Comparison of ENCODE assay signal across 15 mouse cellular contexts in genomic region chr11:62911362-62911761, GRCm38 (mm10). TPM values are rescaled to one million over a fixed set of nuclear protein-coding genes. Genes with fewer than 3 reads are reported as not detected.
A peak's percentile ranks its signal among the peaks of the same experiment; 100 is the strongest.
DNase-seq lines count a peak whose midpoint lies in the region; ATAC-seq and TF ChIP-seq lines count a peak whose summit lies in the region.
"Had no signal": no experiment of that assay in that cellular context is flagged by ENCODE, and none has a peak within 500 bp of the region (broad histone marks: within the 10 kb centered on the region; RNA-seq: fewer than 3 reads in every experiment).

No protein-coding gene starts in this region.

- no peak overlapping the region for H3K4me3 ChIP-seq in heart, embryonic 16.5 days (ENCODE audit: low read length)
- no peak overlapping the region for H3K4me3 ChIP-seq in midbrain, embryonic 10.5 days
- H3K4me3 ChIP-seq in midbrain, embryonic 16.5 days (ENCODE audit: low read depth, low read length), result no peak overlapping the region
- H3K4me3 ChIP-seq in embryonic fibroblast, embryonic 13.5 days (ENCODE audit: insufficient read depth, low read length), result no peak overlapping the region
- no peak overlapping the region for H3K4me3 ChIP-seq in stomach, embryonic 15.5 days (replicated peaks)
- H3K4me3 ChIP-seq in liver, postnatal 0 days (ENCODE audit: low read depth, low read length), result no peak overlapping the region
- H3K4me3 ChIP-seq: erythroblast, embryonic 14.5 days; liver, embryonic 12.5 days had no signal

- no peaks in the 10 kb centered on the region for H3K27me3 ChIP-seq in heart, embryonic 16.5 days (ENCODE audit: control insufficient read depth, insufficient read depth, low read length)
- H3K27me3 ChIP-seq in midbrain, embryonic 10.5 days (ENCODE audit: low read depth, poor library complexity, severe bottlenecking), result no peaks in the 10 kb centered on the region
- no peaks in the 10 kb centered on the region for H3K27me3 ChIP-seq in midbrain, embryonic 16.5 days (ENCODE audit: control insufficient read depth, insufficient read depth, low read depth, low read length)
- H3K27me3 ChIP-seq in stomach, embryonic 15.5 days (replicated peaks), result no peaks in the 10 kb centered on the region
- no peaks in the 10 kb centered on the region for H3K27me3 ChIP-seq in liver, postnatal 0 days (ENCODE audit: insufficient read depth, low read length)
- H3K27me3 ChIP-seq: liver, embryonic 12.5 days had no signal

- H3K9me3 ChIP-seq in heart, embryonic 16.5 days (replicated peaks; ENCODE audit: control insufficient read depth, low read length), result no peaks in the 10 kb centered on the region
- no peaks in the 10 kb centered on the region for H3K9me3 ChIP-seq in midbrain, embryonic 10.5 days (replicated peaks)
- no peaks in the 10 kb centered on the region for H3K9me3 ChIP-seq in midbrain, embryonic 16.5 days (replicated peaks; ENCODE audit: control insufficient read depth, low read length, poor library complexity, severe bottlenecking)
- no peaks in the 10 kb centered on the region for H3K9me3 ChIP-seq in stomach, embryonic 15.5 days
- H3K9me3 ChIP-seq in liver, postnatal 0 days (ENCODE audit: low read length), result no peaks in the 10 kb centered on the region
- H3K9me3 ChIP-seq: liver, embryonic 12.5 days had no signal

- TF ChIP-seq CTCF in embryonic fibroblast, embryonic 13.5 days (IDR thresholded peaks at IDR 0.05; ENCODE audit: borderline replicate concordance, insufficient read depth, low read length), result no peak
- TF ChIP-seq CTCF in liver, postnatal 0 days (IDR thresholded peaks at IDR 0.05; ENCODE audit: low read depth), result no peak

- no peak for DNase-seq in heart, postnatal 25 days (ENCODE audit: low spot score)
- no peak for DNase-seq in midbrain, embryonic 10.5 days (ENCODE audit: low spot score)
- no peak for DNase-seq in T-cell, adult 2 months (ENCODE audit: low spot score)
- no peak for DNase-seq in liver, postnatal 0 days
- DNase-seq: adrenal gland, adult 8-10 months; cerebellum, adult 8-10 months; kidney, postnatal 36 days; thymus, postnatal 25 days had no signal

- H3K4me2 ChIP-seq in heart, embryonic 16.5 days (ENCODE audit: low read depth, low read length), result no peak overlapping the region
- H3K4me2 ChIP-seq in midbrain, embryonic 16.5 days (ENCODE audit: low read length), result no peak overlapping the region
- H3K4me2 ChIP-seq in stomach, embryonic 15.5 days, result no peak overlapping the region
- H3K4me2 ChIP-seq in liver, postnatal 0 days (ENCODE audit: low read depth, low read length), result no peak overlapping the region
- H3K4me2 ChIP-seq: heart, embryonic 11.5 days; liver, embryonic 12.5 days had no signal

- TF ChIP-seq POLR2A in embryonic fibroblast, embryonic 13.5 days (IDR thresholded peaks at IDR 0.05; ENCODE audit: low read depth, low read length), result no peak

- H3K36me3 ChIP-seq in heart, embryonic 16.5 days (ENCODE audit: control insufficient read depth, insufficient read depth), result no peaks in the 10 kb centered on the region
- H3K36me3 ChIP-seq in midbrain, embryonic 10.5 days, result no peaks in the 10 kb centered on the region
- no peaks in the 10 kb centered on the region for H3K36me3 ChIP-seq in midbrain, embryonic 16.5 days (ENCODE audit: control insufficient read depth, insufficient read depth, low read length)
- H3K36me3 ChIP-seq in stomach, embryonic 15.5 days, result no peaks in the 10 kb centered on the region
- H3K36me3 ChIP-seq in liver, postnatal 0 days (replicated peaks; ENCODE audit: insufficient read depth, low read length), result no peaks in the 10 kb centered on the region
- H3K36me3 ChIP-seq: liver, embryonic 12.5 days had no signal

- TF ChIP-seq EP300 in liver, postnatal 0 days (IDR thresholded peaks at IDR 0.05; ENCODE audit: low read depth), result no peak

- ATAC-seq in heart, embryonic 16.5 days (replicated peaks; ENCODE audit: extremely low read depth, insufficient read depth, low FRiP score), result peak; percentile 63
- ATAC-seq in midbrain, embryonic 16.5 days, result no peak
- no peak for ATAC-seq in stomach, embryonic 15.5 days (ENCODE audit: insufficient read depth, low FRiP score, low read depth)
- no peak for ATAC-seq in liver, postnatal 0 days
- ATAC-seq: liver, embryonic 12.5 days had no signal

- H3K4me1 ChIP-seq in heart, embryonic 16.5 days (ENCODE audit: control insufficient read depth, insufficient read depth, low read length), result no peaks in the 10 kb centered on the region
- H3K4me1 ChIP-seq in midbrain, embryonic 10.5 days, result peaks cover 10% of the 10 kb centered on the region
- no peaks in the 10 kb centered on the region for H3K4me1 ChIP-seq in midbrain, embryonic 16.5 days (ENCODE audit: control insufficient read depth, insufficient read depth, low read length)
- H3K4me1 ChIP-seq in embryonic fibroblast, embryonic 13.5 days (ENCODE audit: control insufficient read depth, insufficient read depth, low read length), result peaks cover 5% of the 10 kb centered on the region
- no peaks in the 10 kb centered on the region for H3K4me1 ChIP-seq in stomach, embryonic 15.5 days
- peaks cover 10% of the 10 kb centered on the region for H3K4me1 ChIP-seq in liver, postnatal 0 days (ENCODE audit: insufficient read depth)
- H3K4me1 ChIP-seq: liver, embryonic 12.5 days had no signal

- WGBS in heart, embryonic 16.5 days, result 47% methylated on average over 8 of the region's 8 CpGs
- 60% methylated on average over 8 of the region's 8 CpGs for WGBS in midbrain, embryonic 10.5 days
- 34% methylated on average over 8 of the region's 8 CpGs for WGBS in midbrain, embryonic 16.5 days
- 53% methylated on average over 8 of the region's 8 CpGs for WGBS in stomach, embryonic 15.5 days
- WGBS in liver, postnatal 0 days (ENCODE audit: insufficient replicate concordance), result 67% methylated on average over 8 of the region's 8 CpGs

- H3K27ac ChIP-seq in heart, embryonic 16.5 days (ENCODE audit: low read length), result peak overlapping the region; percentile 20; the same call in 1 of the 2 replicates
- H3K27ac ChIP-seq in midbrain, embryonic 10.5 days (replicated peaks), result peak overlapping the region; percentile 63
- H3K27ac ChIP-seq in midbrain, embryonic 16.5 days (ENCODE audit: low read length), result no peak overlapping the region
- H3K27ac ChIP-seq in embryonic fibroblast, embryonic 13.5 days (ENCODE audit: insufficient read depth, low read length), result peak overlapping the region; percentile 97
- H3K27ac ChIP-seq in stomach, embryonic 15.5 days, result peak overlapping the region; percentile 44; the same call in 1 of the 2 replicates
- no peak overlapping the region for H3K27ac ChIP-seq in liver, postnatal 0 days (ENCODE audit: low read depth)
- H3K27ac ChIP-seq: liver, embryonic 12.5 days had no signal

- H3K9ac ChIP-seq in heart, embryonic 16.5 days (ENCODE audit: low read length), result no peak overlapping the region
- H3K9ac ChIP-seq in midbrain, embryonic 16.5 days (ENCODE audit: low read depth, low read length), result no peak overlapping the region
- H3K9ac ChIP-seq in stomach, embryonic 15.5 days, result no peak overlapping the region
- no peak overlapping the region for H3K9ac ChIP-seq in liver, postnatal 0 days (replicated peaks)
- H3K9ac ChIP-seq: liver, embryonic 12.5 days had no signal

- intact Hi-C loops in heart, postnatal 25 days (cut with DNase I), result no loop called here

RNA-seq across cellular contexts. Expression of gene Tvp23b, which starts 32.1 kb away (rescaled TPM):
- polyA plus RNA-seq in heart, embryonic 16.5 days (2015; fragmentation: Nextera tagmentation; extraction: Ambion mirVana), result 45.6 and 54.9 TPM in 2 replicates
- total RNA-seq in heart, postnatal 25 days (2021), result 10 to 100 TPM; 20.4 to 23.6 TPM
- 43.1 and 48.3 TPM in 2 replicates for polyA plus RNA-seq in midbrain, embryonic 10.5 days (2016; fragmentation: Nextera tagmentation; extraction: Ambion mirVana)
- 63.9 and 68.0 TPM in 2 replicates for polyA plus RNA-seq in midbrain, embryonic 16.5 days (2015; fragmentation: Nextera tagmentation; extraction: Ambion mirVana)
- polyA plus RNA-seq in embryonic fibroblast, embryonic 13.5 days (2011; ENCODE audit: insufficient read length, low read depth, missing spikeins), result 48.6 and 58.2 TPM in 2 replicates
- polyA plus RNA-seq in stomach, embryonic 15.5 days (2015; fragmentation: Nextera tagmentation; extraction: Ambion mirVana), result 76.7 and 80.1 TPM in 2 replicates
- 29.1 and 29.4 TPM in 2 replicates for polyA plus RNA-seq in liver, postnatal 0 days (2015; fragmentation: Nextera tagmentation; extraction: Ambion mirVana)
- polyA plus RNA-seq: erythroblast, embryonic 14.5 days had no signal

RNA-seq across cellular contexts. Expression of gene Cdrt4, which starts 39.6 kb away (rescaled TPM):
- polyA plus RNA-seq in heart, embryonic 16.5 days (2015; fragmentation: Nextera tagmentation; extraction: Ambion mirVana), result 0.41 TPM in 1 of 2 replicates, not detected in the other
- not detected for total RNA-seq in heart, postnatal 25 days (2021)
- polyA plus RNA-seq in midbrain, embryonic 10.5 days (2016; fragmentation: Nextera tagmentation; extraction: Ambion mirVana), result not detected in 2 replicates
- polyA plus RNA-seq in midbrain, embryonic 16.5 days (2015; fragmentation: Nextera tagmentation; extraction: Ambion mirVana), result not detected in 2 replicates
- polyA plus RNA-seq in embryonic fibroblast, embryonic 13.5 days (2011; ENCODE audit: insufficient read length, low read depth, missing spikeins), result not detected in 2 replicates
- polyA plus RNA-seq in stomach, embryonic 15.5 days (2015; fragmentation: Nextera tagmentation; extraction: Ambion mirVana), result 0.19 and 0.26 TPM in 2 replicates
- polyA plus RNA-seq in liver, postnatal 0 days (2015; fragmentation: Nextera tagmentation; extraction: Ambion mirVana), result not detected in 2 replicates
- polyA plus RNA-seq: erythroblast, embryonic 14.5 days; heart, embryonic 11.5 days; liver, embryonic 12.5 days had no signal

Comparison
In these comparisons a context has a peak if more than half of its experiments do, and no peak if none do; other contexts are left out.
1. H3K27ac ChIP-seq: peak in heart, embryonic 16.5 days (single experiment), midbrain, embryonic 10.5 days (single experiment), embryonic fibroblast, embryonic 13.5 days (single experiment) and stomach, embryonic 15.5 days (single experiment); none in midbrain, embryonic 16.5 days (single experiment) and liver, postnatal 0 days (single experiment).